Mouse (Mus musculus): ENCODE results near the gene Ssr1. TPM values are rescaled to one million over a fixed set of nuclear protein-coding genes. Genes with fewer than 3 reads are reported as not detected.
A peak's percentile ranks its signal among the peaks of the same experiment; 100 is the strongest.

Ssr1 gene
- polyA plus RNA-seq, 1 experiment from 2014 or later = 95.7 TPM

GRCm38 (mm10) chr13:37980346-37980745, 13.7 kb downstream of the Ssr1 start:
- ATAC-seq (no peak), DNase-seq (ENCODE audit: low read depth, low spot score) (no peak)
- POLR2A ChIA-PET = interaction anchor here (1.1 kb wide), 1 partner anchor 13 kb away, joined by 3 read pairs; no protein-coding TSS in a partner anchor
- TF ChIP-seq CTCF (IDR thresholded peaks at IDR 0.05) = no peak
- in situ Hi-C loops (cut with MboI; ENCODE audit: low pct_unique_long_range_greater_than_20kb) = no loop called here
- no peaks in the 10 kb centered on the region for H3K27me3 ChIP-seq
- CTCF ChIA-PET = interaction anchor here (1.3 to 2.4 kb wide), 2 partner anchors 11 to 12 kb away, joined by 3 to 10 read pairs; no protein-coding TSS in a partner anchor

GRCm38 (mm10) chr13:37979506-37979905, 14.5 kb downstream of the Ssr1 start:
- CTCF ChIA-PET = interaction anchor here (1.3 to 2.4 kb wide), 2 partner anchors 10 to 13 kb away, joined by 3 to 10 read pairs; no protein-coding TSS in a partner anchor
- POLR2A ChIA-PET = interaction anchor here (1.1 kb wide), 1 partner anchor 12 kb away, joined by 3 read pairs; no protein-coding TSS in a partner anchor
- no peak for DNase-seq (ENCODE audit: low read depth, low spot score)
- no peaks in the 10 kb centered on the region for H3K27me3 ChIP-seq
- no peak for TF ChIP-seq CTCF (IDR thresholded peaks at IDR 0.05)
- ATAC-seq = no peak
- in situ Hi-C loops (cut with MboI; ENCODE audit: low pct_unique_long_range_greater_than_20kb) = no loop called here

- DNase-seq (ENCODE audit: low read depth, low spot score) = no peak
- TF ChIP-seq CTCF (IDR thresholded peaks at IDR 0.05) = no peak
- in situ Hi-C loops (cut with MboI; ENCODE audit: low pct_unique_long_range_greater_than_20kb) = no loop called here
- POLR2A ChIA-PET = interaction anchor here (1.2 to 1.5 kb wide), 2 partner anchors 12 to 18 kb away, joined by 3 read pairs; no protein-coding TSS in a partner anchor
- H3K27me3 ChIP-seq = no peaks in the 10 kb centered on the region
- no peak for ATAC-seq
- CTCF ChIA-PET = interaction anchor here (1.4 kb wide), 1 partner anchor 48 kb away, joined by 3 read pairs; no protein-coding TSS in a partner anchor
These were observed 19.3 kb downstream of the Ssr1 start for GRCm38 (mm10) chr13:37974731-37975130.

GRCm38 (mm10) chr13:37974036-37974435, 20.0 kb downstream of the Ssr1 start:
- H3K27me3 ChIP-seq = no peaks in the 10 kb centered on the region
- ChIA-PET CTCF (interaction anchor here (1.4 kb wide), 2 partner anchors 48 to 64 kb away, joined by 3 read pairs; no protein-coding TSS in a partner anchor), POLR2A (interaction anchor here (1.2 kb wide), 1 partner anchor 19 kb away, joined by 3 read pairs; no protein-coding TSS in a partner anchor)
- no peak for DNase-seq (ENCODE audit: low read depth, low spot score)
- in situ Hi-C loops (cut with MboI; ENCODE audit: low pct_unique_long_range_greater_than_20kb) = no loop called here
- TF ChIP-seq CTCF (IDR thresholded peaks at IDR 0.05) = no peak
- ATAC-seq = no peak

DNA sequence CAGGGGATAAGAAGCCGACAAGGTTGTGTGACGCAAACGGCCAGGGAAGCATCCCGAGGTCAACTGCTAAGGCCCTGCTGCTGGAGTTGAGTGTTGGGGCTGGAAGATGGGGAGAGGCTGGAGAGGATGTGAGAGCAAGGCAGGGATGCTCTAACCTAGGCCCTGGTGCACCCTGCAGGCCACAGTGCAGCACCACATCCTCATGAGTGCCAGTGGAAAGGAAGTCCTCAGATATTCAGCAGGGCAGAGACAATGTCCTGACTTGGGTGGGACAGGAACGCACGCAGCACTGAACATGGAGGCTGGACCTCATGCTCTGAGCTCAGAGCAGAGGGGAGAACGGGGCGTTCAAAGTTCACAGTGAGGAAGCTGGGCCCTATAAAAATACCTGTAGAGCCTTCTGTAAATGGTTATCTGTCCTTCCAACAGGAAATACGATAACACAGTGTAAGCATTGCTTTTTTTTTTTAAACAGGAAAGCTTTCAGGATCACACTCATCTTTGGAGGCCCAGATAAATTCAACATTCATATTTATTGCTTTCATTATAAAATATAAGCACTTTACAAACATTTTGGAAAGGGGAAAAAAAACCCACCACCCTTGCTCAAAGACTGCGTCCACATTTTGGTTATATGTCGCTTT, 23.0 kb downstream of the Ssr1 start:
- ChIA-PET POLR2A (no interaction called here), CTCF (interaction anchor here (1.4 kb wide), 1 partner anchor 517 kb away, joined by 3 read pairs; no protein-coding TSS in a partner anchor)
- no peaks in the 10 kb centered on the region for H3K27me3 ChIP-seq
- ATAC-seq (no peak), DNase-seq (ENCODE audit: low read depth, low spot score) (no peak)
- in situ Hi-C loops (cut with MboI; ENCODE audit: low pct_unique_long_range_greater_than_20kb) = no loop called here
- no peak for TF ChIP-seq CTCF (IDR thresholded peaks at IDR 0.05)

DNA sequence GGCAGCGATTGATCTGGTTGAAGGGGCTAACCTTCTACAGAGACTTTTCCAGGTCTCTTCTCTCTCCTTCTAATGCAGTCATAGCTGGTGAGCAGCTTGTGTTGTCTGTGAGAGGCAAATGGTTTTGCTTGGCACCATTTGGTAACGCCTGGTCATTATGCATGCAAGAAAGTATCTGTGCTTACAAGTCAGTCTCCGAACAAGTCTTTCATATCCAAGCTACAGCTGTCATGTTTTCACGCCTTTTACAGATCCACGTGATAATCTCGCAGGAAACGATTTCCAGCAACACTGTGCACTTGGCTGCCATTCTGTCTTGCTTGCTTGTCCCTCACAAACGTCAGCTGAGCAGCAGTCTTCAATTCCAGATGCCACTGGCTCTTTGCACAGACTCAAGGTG, 24.0 kb downstream of the Ssr1 start:
- no peak for ATAC-seq
- POLR2A ChIA-PET = interaction anchor here (0.6 kb wide), 1 partner anchor 130 kb away, joined by 3 read pairs; no protein-coding TSS in a partner anchor

GRCm38 (mm10) chr13:37969337-37969736, 24.7 kb downstream of the Ssr1 start:
- DNase-seq (ENCODE audit: low read depth, low spot score) (no peak), ATAC-seq (no peak)
- H3K27me3 ChIP-seq = no peaks in the 10 kb centered on the region
- TF ChIP-seq CTCF (IDR thresholded peaks at IDR 0.05) = no peak
- POLR2A ChIA-PET = interaction anchor here (0.7 kb wide), 1 partner anchor 350 kb away, joined by 3 read pairs; no protein-coding TSS in a partner anchor
- in situ Hi-C loops (cut with MboI; ENCODE audit: low pct_unique_long_range_greater_than_20kb) = no loop called here
- CTCF ChIA-PET = interaction anchor here (0.7 to 2.0 kb wide), 11 partner anchors 9 to 536 kb away, joined by 3 to 10 read pairs (median 5); no protein-coding TSS in a partner anchor

More for the DNA sequence above, 24.0 kb downstream of the Ssr1 start:
- CTCF ChIA-PET = interaction anchor here (0.7 to 2.0 kb wide), 12 partner anchors 8 to 536 kb away, joined by 3 to 10 read pairs (median 5); no protein-coding TSS in a partner anchor
- H3K27me3 ChIP-seq = no peaks in the 10 kb centered on the region
- in situ Hi-C loops (cut with MboI; ENCODE audit: low pct_unique_long_range_greater_than_20kb) = no loop called here
- no peak for DNase-seq (ENCODE audit: low read depth, low spot score)
- TF ChIP-seq CTCF (IDR thresholded peaks at IDR 0.05) = no peak

GRCm38 (mm10) chr13:37967565-37967964, 26.5 kb downstream of the Ssr1 start:
- ATAC-seq = no peak
- DNase-seq (ENCODE audit: low read depth, low spot score) = no peak
- in situ Hi-C loops (cut with MboI; ENCODE audit: low pct_unique_long_range_greater_than_20kb) = no loop called here
- no peak for TF ChIP-seq CTCF (IDR thresholded peaks at IDR 0.05)
- H3K27me3 ChIP-seq = no peaks in the 10 kb centered on the region
- POLR2A ChIA-PET = interaction anchor here (1.0 to 1.3 kb wide), 2 partner anchors 13 to 71 kb away, joined by 3 read pairs; no protein-coding TSS in a partner anchor
- CTCF ChIA-PET = no interaction called here

DNA sequence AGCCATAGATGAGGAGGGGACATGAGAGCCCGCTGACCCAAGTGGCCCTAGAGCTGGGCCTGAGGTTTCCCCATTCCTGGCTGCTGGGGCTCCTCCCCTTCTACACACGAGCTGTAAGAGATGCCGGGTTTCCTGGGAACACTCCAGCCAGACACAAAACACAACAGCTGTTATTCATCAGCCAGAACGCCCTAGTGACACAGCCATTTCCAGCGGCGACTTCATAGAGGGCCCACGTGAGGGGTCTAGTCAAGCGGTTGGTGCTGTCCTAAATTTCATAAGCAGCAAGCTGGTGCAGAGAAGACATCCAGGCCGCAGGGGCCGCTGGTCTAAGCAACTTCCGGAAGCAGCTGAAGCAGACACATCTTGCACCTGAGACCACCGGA, 27.0 kb downstream of the Ssr1 start:
- CTCF ChIA-PET = no interaction called here
- TF ChIP-seq CTCF (IDR thresholded peaks at IDR 0.05) = no peak
- no peak for ATAC-seq
- POLR2A ChIA-PET = interaction anchor here (0.6 to 1.3 kb wide), 3 partner anchors 13 to 140 kb away, joined by 3 read pairs; no protein-coding TSS in a partner anchor
- in situ Hi-C loops (cut with MboI; ENCODE audit: low pct_unique_long_range_greater_than_20kb) = no loop called here
- no peaks in the 10 kb centered on the region for H3K27me3 ChIP-seq
- no peak for DNase-seq (ENCODE audit: low read depth, low spot score)

- TF ChIP-seq CTCF (IDR thresholded peaks at IDR 0.05) = no peak
- in situ Hi-C loops (cut with MboI; ENCODE audit: low pct_unique_long_range_greater_than_20kb) = no loop called here
- no peaks in the 10 kb centered on the region for H3K27me3 ChIP-seq
- ChIA-PET CTCF (no interaction called here), POLR2A (interaction anchor here (0.6 to 1.3 kb wide), 2 partner anchors 72 to 139 kb away, joined by 3 read pairs; no protein-coding TSS in a partner anchor)
- ATAC-seq (no peak), DNase-seq (ENCODE audit: low read depth, low spot score) (peak; percentile 49)
These were observed 27.6 kb downstream of the Ssr1 start for GRCm38 (mm10) chr13:37966256-37967051.
